Mouse (Mus musculus) midbrain, postnatal 0 days (tissue): ENCODE results near the gene Mymx. TPM values are rescaled to one million over a fixed set of nuclear protein-coding genes. Genes with fewer than 3 reads are reported as not detected.

Source experiments
- ATAC-seq: fragments of 200-750 bp; cut with Nextera tagmentation; 2 replicates; pipeline ENCODE4 v1.8.0; 2017; ENCODE audit warnings: moderate number of reproducible peaks, mild to moderate bottlenecking, moderate TSS enrichment, moderate library complexity; ENCODE audit not compliant: low FRiP score
- DNase-seq: peaks from one replicate; pipeline ENCODE4 v3.0.0-alpha.2; 2015; ENCODE audit warnings: low spot score
- H3K27ac ChIP-seq: fragments of 300-500 bp; sonication (generic); 2 replicates; pipeline ENCODE4 v1.5.1; 2014; ENCODE audit warnings: low read depth, mild to moderate bottlenecking, low read length, mixed read lengths
- H3K27me3 ChIP-seq: fragments of 300-500 bp; sonication (generic); 2 replicates; pipeline ENCODE4 v1.6.1; 2014; ENCODE audit warnings: low read length, control low read depth, mixed read lengths; ENCODE audit not compliant: insufficient read depth
- H3K36me3 ChIP-seq: fragments of 300-500 bp; sonication (generic); 2 replicates; pipeline ENCODE4 v1.6.1; 2014; ENCODE audit warnings: low read length, control low read depth, mixed read lengths; ENCODE audit not compliant: insufficient read depth
- H3K4me1 ChIP-seq: fragments of 300-500 bp; sonication (generic); 2 replicates; pipeline ENCODE4 v1.6.1; 2014; ENCODE audit warnings: mild to moderate bottlenecking, control low read depth, antibody characterized with exemption, low read length, mixed read lengths; ENCODE audit not compliant: insufficient read depth
- H3K4me2 ChIP-seq: fragments of 300-500 bp; sonication (generic); 2 replicates; pipeline ENCODE4 v1.6.1; 2014; ENCODE audit warnings: low read depth, mild to moderate bottlenecking, low read length, mixed read lengths; ENCODE audit not compliant: poor library complexity, severe bottlenecking
- H3K4me3 ChIP-seq: fragments of 300-500 bp; sonication (generic); 2 replicates; pipeline ENCODE4 v1.5.1; 2014; ENCODE audit warnings: low read depth, mild to moderate bottlenecking, low read length, moderate library complexity
- H3K9ac ChIP-seq: fragments of 300-500 bp; sonication (generic); replicated peaks from 2 replicates; pipeline ENCODE4 v1.6.1; 2014; ENCODE audit warnings: mild to moderate bottlenecking, low read length, moderate library complexity, mixed read lengths; ENCODE audit not compliant: poor library complexity, severe bottlenecking
- H3K9me3 ChIP-seq: fragments of 300-500 bp; sonication (generic); 2 replicates; pipeline ENCODE4 v1.6.1; 2016; ENCODE audit warnings: low read length, control low read depth
- CTCF ChIP-seq: IDR thresholded peaks from 2 replicates; pipeline ENCODE4 v1.5.1; 2016; ENCODE audit warnings: antibody characterized with exemption, mild to moderate bottlenecking
- WGBS: fragments of 180-500 bp; shearing (Covaris S2); extraction: QIAGEN DNeasy Blood & Tissue Kit; methylation state at CpG from one replicate; pipeline ENCODE4 v1.1.7; 2014; 5-methylcytosine and 5-hydroxymethylcytosine counted together
- polyA plus RNA-seq: library from polyadenylated mRNA; unstranded; fragments of >200 nt; fragmentation: Nextera tagmentation; extraction: Ambion mirVana; gene quantifications from 2 replicates; pipeline ENCODE4 v1.2.1, GENCODE M21; 2015
- total RNA-seq: library from RNA; depleted of rRNA; stranded (reverse); fragments of >200 nt; gene quantifications from 2 replicates; pipeline ENCODE4 v1.2.3, GENCODE M21; 2014

The Mymx gene
- total and polyA plus RNA-seq, 2 experiments from 2014 or later, result not detected

- H3K27me3 ChIP-seq, result 0 out of 2 replicates have a peak, but pooled peaks cover 6% of the 10 kb centered on the region
- H3K4me3 ChIP-seq, result peak overlapping the region; percentile 59; the same call in 1 of the 2 replicates
- DNase-seq (no peak), ATAC-seq (no peak)
- H3K4me1 ChIP-seq, result peaks cover 6% of the 10 kb centered on the region; the same call in 1 of the 2 replicates
- H3K4me2 ChIP-seq, result peak overlapping the region; percentile 98
- TF ChIP-seq CTCF, result no peak
- WGBS, result 79% methylated on average over 3 of the region's 3 CpGs
- H3K27ac ChIP-seq, result no peak overlapping the region
- peak overlapping the region; percentile 70 for H3K9ac ChIP-seq
- H3K36me3 ChIP-seq, result no peaks in the 10 kb centered on the region
- H3K9me3 ChIP-seq, result no peaks in the 10 kb centered on the region
Observed at GRCm38 (mm10) chr17:45556514-45557245, 45.2 kb downstream of the Mymx start.

GRCm38 (mm10) chr17:45556107-45556489 lies 45.8 kb downstream of the Mymx start:
- Histone ChIP-seq H3K4me1 (peaks cover 6% of the 10 kb centered on the region; the same call in 1 of the 2 replicates), H3K4me2 (peak overlapping the region; percentile 98), H3K36me3 (no peaks in the 10 kb centered on the region), H3K27ac (no peak overlapping the region), H3K4me3 (peak overlapping the region; percentile 59), H3K9me3 (no peaks in the 10 kb centered on the region), H3K9ac (peak overlapping the region; percentile 70), H3K27me3 (0 out of 2 replicates have a peak, but pooled peaks cover 6% of the 10 kb centered on the region)
- TF ChIP-seq CTCF, result no peak
- ATAC-seq (no peak), DNase-seq (no peak)
- WGBS, result 2% methylated on average over 14 of the region's 14 CpGs

- Histone ChIP-seq H3K36me3 (no peaks in the 10 kb centered on the region), H3K4me2 (peak within 1 kb of the TSS; percentile 98), H3K27ac (no peak within 1 kb of the TSS), H3K4me3 (peak within 1 kb of the TSS; percentile 59), H3K4me1 (peaks cover 6% of the 10 kb centered on the region; the same call in 1 of the 2 replicates), H3K27me3 (0 out of 2 replicates have a peak, but pooled peaks cover 6% of the 10 kb centered on the region), H3K9me3 (no peaks in the 10 kb centered on the region), H3K9ac (peak within 1 kb of the TSS; percentile 70)
- whole genome bisulfite sequencing, result under 1% methylated on average over 45 of the region's 45 CpGs
- no peak for TF ChIP-seq CTCF
- peak; percentile 59 for ATAC-seq
- DNase-seq, result peak; percentile 90
Observed at GRCm38 (mm10) chr17:45555452-45556106, 46.3 kb downstream of the Mymx start, which contains the start of gene Nfkbie. Gene Nfkbie (plus strand): TSS chr17:45555703.

GRCm38 (mm10) chr17:45554420-45554819 lies 47.5 kb downstream of the Mymx start:
- Histone ChIP-seq H3K4me3 (no peak overlapping the region), H3K27me3 (0 out of 2 replicates have a peak, but pooled peaks cover 6% of the 10 kb centered on the region), H3K4me2 (no peak overlapping the region), H3K9me3 (no peaks in the 10 kb centered on the region), H3K36me3 (no peaks in the 10 kb centered on the region), H3K9ac (no peak overlapping the region), H3K27ac (no peak overlapping the region), H3K4me1 (peaks cover 6% of the 10 kb centered on the region; the same call in 1 of the 2 replicates)
- DNase-seq (no peak), ATAC-seq (no peak)
- WGBS, result 47% methylated on average over 1 of the region's 1 CpGs
- no peak for TF ChIP-seq CTCF

- TF ChIP-seq CTCF, result no peak
- H3K27me3 ChIP-seq, result 0 out of 2 replicates have a peak, but pooled peaks cover 6% of the 10 kb centered on the region
- 80% methylated on average over 3 of the region's 3 CpGs for WGBS
- DNase-seq, result no peak
- H3K4me1 ChIP-seq, result peaks cover 9% of the 10 kb centered on the region; the same call in 1 of the 2 replicates
- no peaks in the 10 kb centered on the region for H3K36me3 ChIP-seq
- H3K9ac ChIP-seq, result no peak overlapping the region
- H3K27ac ChIP-seq, result no peak overlapping the region
- H3K4me2 ChIP-seq, result no peak overlapping the region
- H3K9me3 ChIP-seq, result no peaks in the 10 kb centered on the region
- H3K4me3 ChIP-seq, result no peak overlapping the region
- ATAC-seq, result no peak
Observed at GRCm38 (mm10) chr17:45553065-45553464, 48.8 kb downstream of the Mymx start.
